8 mouse cellular contexts compared by ENCODE assay signal in genomic region chr9:60562443-60563371, GRCm38 (mm10). TPM values are rescaled to one million over a fixed set of nuclear protein-coding genes. Genes with fewer than 3 reads are reported as not detected.
A peak's percentile ranks its signal among the peaks of the same experiment; 100 is the strongest.
DNase-seq lines count a peak whose midpoint lies in the region.

No protein-coding gene starts in this region.

- intact Hi-C loops in gastrocnemius, postnatal 14 days (cut with DNase I; ENCODE audit: low total_unique reads), result no loop called here

- H3K27me3 ChIP-seq in megakaryocyte, embryonic 14.5 days (replicated peaks), result peaks cover 29% of the 10 kb centered on the region

- H3K4me3 ChIP-seq in megakaryocyte, embryonic 14.5 days (replicated peaks), result peak overlapping the region; percentile 81

- no peaks in the 10 kb centered on the region for H3K36me3 ChIP-seq in megakaryocyte, embryonic 14.5 days (replicated peaks; ENCODE audit: low read length)

- DNase-seq in gastrocnemius, postnatal 14 days, result peak; percentile 14
- no peak for DNase-seq in gastrocnemius, adult 8-10 months (ENCODE audit: low spot score in 2 of 2)
- DNase-seq in ZHBTc4 (ENCODE audit: low read depth, low spot score), result peak; percentile 78
- DNase-seq in kidney, adult 18-20 months, result peak; percentile 44
- peak; percentile 30 for DNase-seq in yolk sac, embryonic 10.5 days (ENCODE audit: low spot score)
- no peak for DNase-seq in gastrocnemius, adult 18-20 months (ENCODE audit: low spot score)
- no peak for DNase-seq in layer of hippocampus, adult 9-11 months

- H3K4me1 ChIP-seq in megakaryocyte, embryonic 14.5 days, result peaks cover 11% of the 10 kb centered on the region

- no peaks in the 10 kb centered on the region for H3K9me3 ChIP-seq in megakaryocyte, embryonic 14.5 days

RNA-seq across cellular contexts. Expression of gene Thsd4, which starts 40.9 kb away (rescaled TPM):
- total RNA-seq in gastrocnemius, postnatal 14 days (2021), result 1 to 10 TPM; 2.4 to 3.7 TPM
- total RNA-seq in gastrocnemius, adult 8-10 months (2022), result under 1 TPM; 0.46 to 0.79 (median 0.50) TPM
- polyA plus RNA-seq in megakaryocyte, embryonic 14.5 days (2012; ENCODE audit: insufficient read depth, low replicate concordance), result 0.65 and 0.69 TPM in 2 replicates
- under 1 TPM; 0.45 to 0.82 TPM for total RNA-seq in gastrocnemius, adult 18-20 months (2021)

Comparison
In these comparisons a context has a peak if more than half of its experiments do, and no peak if none do; other contexts are left out.
1. DNase-seq: peak in gastrocnemius, postnatal 14 days (single experiment), ZHBTc4 (single experiment), kidney, adult 18-20 months (single experiment) and yolk sac, embryonic 10.5 days (single experiment); none in gastrocnemius, adult 8-10 months (0 of 2), gastrocnemius, adult 18-20 months (single experiment) and layer of hippocampus, adult 9-11 months (single experiment).